Mouse (Mus musculus): ENCODE results near the gene Apol7b.
"Not testable (repeated sequence)": the region's sequence is repeated elsewhere in the genome, so short reads cannot be mapped to it uniquely, and the experiment has no call there.

- TF ChIP-seq POLR2A (IDR thresholded peaks at IDR 0.05; ENCODE audit: insufficient read length, low read depth); MYOG (IDR thresholded peaks at IDR 0.05; ENCODE audit: control insufficient read depth in 1 of 3, insufficient read depth in 1 of 3, insufficient read length in 2 of 3, low read depth in 2 of 3); MAX (IDR thresholded peaks at IDR 0.05; ENCODE audit: low read depth); TCF12 (IDR thresholded peaks at IDR 0.05; ENCODE audit: insufficient read depth, poor library complexity, severe bottlenecking); E2F4 (IDR thresholded peaks at IDR 0.05; ENCODE audit: insufficient read depth): not testable (repeated sequence)
Measured at GRCm38 (mm10) chr15:77399027-77399426, 48.3 kb downstream of the Apol7b start, which contains the start of gene Apol7a.
